Mouse (Mus musculus) effector memory CD4-positive, alpha-beta T cell, adult 7 months (primary cell): ENCODE measurements around the gene Chmp3. TPM values are rescaled to one million over a fixed set of nuclear protein-coding genes. Genes with fewer than 3 reads are reported as not detected.

Source experiments
- polyA plus RNA-seq: library from polyadenylated mRNA; unstranded; fragments of 100-300 nt; shearing (Covaris generic); gene quantifications from one replicate; pipeline ENCODE4 v1.2.1, GENCODE M21; 2017

The Chmp3 gene
- 60.1 TPM for polyA plus RNA-seq

GRCm38 (mm10) chr6:71543686-71544499 is at the start of gene Chmp3:
Chmp3 (plus strand) TSS chr6:71543797.

Other genes with a start within 250 kb of the Chmp3 start
- gene Smyd1, start 221.6 kb upstream of the Chmp3 start, polyA plus RNA-seq = not detected
- 4.0 TPM for gene Cd8b1, start 221.0 kb upstream of the Chmp3 start, polyA plus RNA-seq
- not detected for gene Cd8a, start 170.4 kb upstream of the Chmp3 start, polyA plus RNA-seq
- gene Rmnd5a, start 103.2 kb upstream of the Chmp3 start, polyA plus RNA-seq = 28.2 TPM
- gene Rnf103, start 49.9 kb upstream of the Chmp3 start, polyA plus RNA-seq = 60.9 TPM
- 122 TPM for gene Kdm3a, start 89.2 kb downstream of the Chmp3 start, polyA plus RNA-seq
- 0.16 TPM for gene Reep1, start 163.8 kb downstream of the Chmp3 start, polyA plus RNA-seq